Mouse (Mus musculus) bone marrow macrophage, adult 2 months (primary cell): Measurements from ENCODE around the gene Gm20388.

Source experiments
- CTCF ChIP-seq: IDR thresholded peaks from 2 replicates; pipeline ENCODE4 v1.5.1; 2012; ENCODE audit warnings: low read depth, mild to moderate bottlenecking, low read length, moderate library complexity
- POLR2A ChIP-seq: IDR thresholded peaks from 2 replicates; pipeline ENCODE4 v1.6.1; 2012; ENCODE audit warnings: mild to moderate bottlenecking, low read depth, low read length, borderline replicate concordance

DNA sequence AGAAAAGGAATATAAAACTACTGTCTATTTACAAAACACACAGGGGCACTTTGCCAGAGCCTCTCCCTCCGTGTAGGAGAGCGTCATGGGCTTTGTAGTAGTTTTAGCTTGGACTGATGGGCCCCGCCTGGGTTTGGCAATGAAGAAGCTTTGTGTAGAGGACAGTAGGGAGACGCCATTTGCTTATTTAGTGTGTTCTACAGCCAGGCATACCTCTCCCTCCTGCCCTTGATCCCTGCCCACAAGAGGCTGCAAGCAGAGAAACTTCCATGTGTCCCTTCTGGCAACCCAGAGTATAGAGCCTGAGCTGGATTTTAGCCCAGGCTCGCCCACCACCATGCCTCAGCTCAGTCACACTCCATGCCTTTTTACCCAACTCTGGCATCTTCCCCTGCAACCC lies 4271.1 kb downstream of the Gm20388 start:
- TF ChIP-seq POLR2A (no peak), CTCF (no peak; the same call in 1 of the 2 replicates)
